Mouse (Mus musculus): Measurements from ENCODE around the gene Hist2h3c1. TPM values are rescaled to one million over a fixed set of nuclear protein-coding genes. Genes with fewer than 3 reads are reported as not detected.

Gene Hist2h3c1
- polyA plus RNA-seq, 1 experiment from 2014 or later, result 1.6 TPM

GRCm38 (mm10) chr3:96293368-96293767, 46.9 kb downstream of the Hist2h3c1 start:
- H3K4me2 ChIP-seq (replicated peaks), result no peak overlapping the region
- no peak for ATAC-seq (ENCODE audit: low FRiP score)

GRCm38 (mm10) chr3:96293787-96294186, 47.3 kb downstream of the Hist2h3c1 start, which contains the start of gene Fcgr1:
Fcgr1 (minus strand) TSS chr3:96293969.
- Histone ChIP-seq H3K9me3 (ENCODE audit: control insufficient read depth, low read length) (no peaks in the 10 kb centered on the region), H3K27ac (no peak within 1 kb of the TSS), H3K4me3 (replicated peaks; ENCODE audit: low read length) (no peak within 1 kb of the TSS), H3K36me3 (replicated peaks; ENCODE audit: control insufficient read depth, insufficient read depth) (no peaks in the 10 kb centered on the region), H3K27me3 (ENCODE audit: control insufficient read depth, insufficient read depth, low read length) (no peaks in the 10 kb centered on the region), H3K4me2 (replicated peaks) (no peak within 1 kb of the TSS), H3K9ac (no peak within 1 kb of the TSS), H3K4me1 (replicated peaks; ENCODE audit: control insufficient read depth, insufficient read depth, low read length) (no peaks in the 10 kb centered on the region)
- 86% methylated on average over 4 of the region's 4 CpGs for WGBS
- DNase-seq (ENCODE audit: low spot score), result no peak
- no peak for ATAC-seq (ENCODE audit: low FRiP score)

More at GRCm38 (mm10) chr3:96293368-96293767, 46.9 kb downstream of the Hist2h3c1 start:
- no peaks in the 10 kb centered on the region for H3K27me3 ChIP-seq (ENCODE audit: control insufficient read depth, insufficient read depth, low read length)
- no peak for DNase-seq (ENCODE audit: low spot score)
- WGBS, result 52% methylated on average over 5 of the region's 5 CpGs
- H3K36me3 ChIP-seq (replicated peaks; ENCODE audit: control insufficient read depth, insufficient read depth), result no peaks in the 10 kb centered on the region
- no peak overlapping the region for H3K27ac ChIP-seq
- H3K9ac ChIP-seq, result no peak overlapping the region
- H3K4me3 ChIP-seq (replicated peaks; ENCODE audit: low read length), result no peak overlapping the region
- no peaks in the 10 kb centered on the region for H3K4me1 ChIP-seq (replicated peaks; ENCODE audit: control insufficient read depth, insufficient read depth, low read length)
- no peaks in the 10 kb centered on the region for H3K9me3 ChIP-seq (ENCODE audit: control insufficient read depth, low read length)

Small RNAs within 50 kb of the gene (microRNA-seq; reads per million reads assigned to microRNA genes)
- gene Gm44492 (not detected), gene Gm47311 (not detected), gene Gm47313 (not detected)

Other genes starting within 250 kb of the Hist2h3c1 start
- gene Vps45, start 188.2 kb upstream of the Hist2h3c1 start, polyA plus RNA-seq (2014; fragmentation: Nextera tagmentation; extraction: Ambion mirVana), result 44.8 and 46.8 TPM in 2 replicates
- 7.1 and 7.9 TPM in 2 replicates for gene Otud7b, start 142.2 kb upstream of the Hist2h3c1 start, polyA plus RNA-seq (2014; fragmentation: Nextera tagmentation; extraction: Ambion mirVana)
- 10.1 and 11.6 TPM in 2 replicates for gene Mtmr11, start 84.7 kb upstream of the Hist2h3c1 start, polyA plus RNA-seq (2014; fragmentation: Nextera tagmentation; extraction: Ambion mirVana)
- gene Sf3b4, start 74.4 kb upstream of the Hist2h3c1 start, polyA plus RNA-seq (2014; fragmentation: Nextera tagmentation; extraction: Ambion mirVana), result 135 and 151 TPM in 2 replicates
- 95.7 and 111 TPM in 2 replicates for gene Sv2a, start 65.5 kb upstream of the Hist2h3c1 start, polyA plus RNA-seq (2014; fragmentation: Nextera tagmentation; extraction: Ambion mirVana)
- 57.0 and 72.4 TPM in 2 replicates for gene Bola1, start 27.0 kb upstream of the Hist2h3c1 start, polyA plus RNA-seq (2014; fragmentation: Nextera tagmentation; extraction: Ambion mirVana)
- 0.55 TPM in 1 of 2 replicates, not detected in the other for gene Hist2h2ab, start 26.8 kb upstream of the Hist2h3c1 start, polyA plus RNA-seq (2014; fragmentation: Nextera tagmentation; extraction: Ambion mirVana)
- 1.9 and 2.3 TPM in 2 replicates for gene Hist2h2ac, start 25.8 kb upstream of the Hist2h3c1 start, polyA plus RNA-seq (2014; fragmentation: Nextera tagmentation; extraction: Ambion mirVana)
- gene Hist2h2be, start 25.6 kb upstream of the Hist2h3c1 start, polyA plus RNA-seq (2014; fragmentation: Nextera tagmentation; extraction: Ambion mirVana), result 4.7 and 5.0 TPM in 2 replicates
- 1.2 and 1.7 TPM in 2 replicates for gene Hist2h3c2, start 7.6 kb upstream of the Hist2h3c1 start, polyA plus RNA-seq (2014; fragmentation: Nextera tagmentation; extraction: Ambion mirVana)
- 32.2 and 46.8 TPM in 2 replicates for gene Hist2h2aa2, start 6.4 kb upstream of the Hist2h3c1 start, polyA plus RNA-seq (2014; fragmentation: Nextera tagmentation; extraction: Ambion mirVana)
- gene Hist2h2aa1, start 1.2 kb upstream of the Hist2h3c1 start, polyA plus RNA-seq (2014; fragmentation: Nextera tagmentation; extraction: Ambion mirVana), result 12.0 and 16.6 TPM in 2 replicates
- 2.9 and 6.0 TPM in 2 replicates for gene Hist2h4, start 16.6 kb downstream of the Hist2h3c1 start, polyA plus RNA-seq (2014; fragmentation: Nextera tagmentation; extraction: Ambion mirVana)
- 11.2 and 12.3 TPM in 2 replicates for gene Hist2h3b, start 22.0 kb downstream of the Hist2h3c1 start, polyA plus RNA-seq (2014; fragmentation: Nextera tagmentation; extraction: Ambion mirVana)
- 4.1 and 4.7 TPM in 2 replicates for gene Hist2h2bb, start 23.1 kb downstream of the Hist2h3c1 start, polyA plus RNA-seq (2014; fragmentation: Nextera tagmentation; extraction: Ambion mirVana)
- gene Fcgr1, start 47.3 kb downstream of the Hist2h3c1 start, polyA plus RNA-seq (2014; fragmentation: Nextera tagmentation; extraction: Ambion mirVana), result 1.8 and 3.1 TPM in 2 replicates
- not detected in 2 replicates for gene BC107364, start 205.6 kb downstream of the Hist2h3c1 start, polyA plus RNA-seq (2014; fragmentation: Nextera tagmentation; extraction: Ambion mirVana)